8 mouse cellular contexts compared by ENCODE assay signal in the genomic region with DNA sequence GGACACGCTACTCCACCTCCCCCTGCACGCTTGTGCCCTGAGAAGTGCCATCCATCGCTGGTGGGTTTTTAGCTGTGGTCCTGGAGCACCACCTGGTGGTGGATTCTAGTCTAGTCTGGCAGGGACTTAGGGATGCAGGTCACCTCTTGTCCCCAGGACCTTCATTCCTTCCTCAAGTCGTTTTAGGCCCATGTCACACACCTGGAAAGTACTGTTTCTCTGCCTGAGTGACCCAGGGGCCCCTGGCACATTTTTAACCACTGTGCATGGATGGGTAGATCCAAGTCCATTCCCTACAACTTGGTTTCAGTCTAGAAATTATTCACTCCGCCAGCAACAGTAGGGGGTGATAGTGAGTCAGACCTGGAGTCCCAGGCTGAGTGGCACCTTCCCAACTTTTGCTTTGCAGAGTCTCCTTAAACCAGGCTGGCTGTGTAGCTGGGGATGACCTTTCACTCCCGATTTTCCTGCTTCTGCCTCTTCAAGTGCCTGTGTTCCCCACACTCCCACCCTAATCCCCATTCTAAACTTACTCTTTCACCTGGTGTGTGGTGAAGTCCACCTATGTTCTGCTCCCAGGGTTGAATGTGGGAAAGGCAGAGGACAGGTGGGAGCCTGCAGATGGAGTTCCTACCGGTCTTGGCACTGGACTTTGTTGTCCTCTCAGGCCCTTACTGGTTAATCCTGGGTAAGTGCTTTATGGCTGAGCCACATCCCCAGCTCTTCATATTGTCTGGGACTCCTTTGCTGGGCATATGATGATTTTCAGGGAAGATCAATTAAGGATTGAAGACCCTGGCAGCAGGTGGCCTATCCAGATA. TPM values are rescaled to one million over a fixed set of nuclear protein-coding genes. Genes with fewer than 3 reads are reported as not detected.
DNase-seq lines count a peak whose midpoint lies in the region; ATAC-seq and TF ChIP-seq lines count a peak whose summit lies in the region.

No protein-coding gene starts in this region.

- H3K9me3 ChIP-seq in hindbrain, postnatal 0 days (ENCODE audit: low read length) = no peaks in the 10 kb centered on the region

- peak; percentile 96 for TF ChIP-seq CTCF in hindbrain, postnatal 0 days (IDR thresholded peaks at IDR 0.05; ENCODE audit: low read depth)

- no peak overlapping the region for H3K4me2 ChIP-seq in hindbrain, postnatal 0 days (ENCODE audit: low read depth, low read length)

- 12% methylated on average over 7 of the region's 7 CpGs for WGBS in hindbrain, postnatal 0 days

- no peak overlapping the region for H3K4me3 ChIP-seq in hindbrain, postnatal 0 days (ENCODE audit: low read length)

- peak; percentile 52 for DNase-seq in WW6 (ENCODE audit: low read depth, low spot score)
- DNase-seq in cerebellum, adult 9-10 months = peak; percentile 94
- peak; percentile 60 to 81 for DNase-seq in frontal cortex, postnatal 10 days (ENCODE audit: low spot score in 2 of 2)
- peak; percentile 91 for DNase-seq in hindbrain, postnatal 0 days (ENCODE audit: low spot score)
- peak; percentile 85 to 88 for DNase-seq in left cerebral cortex, adult 18-20 months (ENCODE audit: low spot score in 2 of 2)
- peak; percentile 72 to 85 for DNase-seq in lung, postnatal 4 days
- DNase-seq in right cerebral cortex, adult 2 months (ENCODE audit: low spot score in 2 of 2) = peak; percentile 86 to 89

- peaks cover 30% of the 10 kb centered on the region for H3K36me3 ChIP-seq in hindbrain, postnatal 0 days (ENCODE audit: insufficient read depth, low read length)

- peak; percentile 81 for ATAC-seq in hindbrain, postnatal 0 days
- ATAC-seq in erythroid progenitor cell, adult 5-6 weeks (replicated peaks; ENCODE audit: low FRiP score, poor library complexity, severe bottlenecking) = no peak

- no peaks in the 10 kb centered on the region for H3K27me3 ChIP-seq in hindbrain, postnatal 0 days (ENCODE audit: insufficient read depth, low read length)

- H3K9ac ChIP-seq in hindbrain, postnatal 0 days (replicated peaks; ENCODE audit: low read length) = no peak overlapping the region; the same call in 1 of the 2 replicates

- no peaks in the 10 kb centered on the region for H3K4me1 ChIP-seq in hindbrain, postnatal 0 days (ENCODE audit: insufficient read depth, low read length)

- peak overlapping the region; percentile 45; the same call in 1 of the 2 replicates for H3K27ac ChIP-seq in hindbrain, postnatal 0 days

RNA-seq across cellular contexts. Expression of gene Ccdc8, which starts 10.1 kb away (rescaled TPM):
- total RNA-seq in hindbrain, postnatal 0 days (2014; rRNA removed) = 6.0 and 7.1 TPM in 2 replicates
- 3.0 and 3.6 TPM in 2 replicates for polyA plus RNA-seq in hindbrain, postnatal 0 days (2015; fragmentation: Nextera tagmentation; extraction: Ambion mirVana)
- 1 to 10 TPM; 2.1 to 2.6 TPM for total RNA-seq in left cerebral cortex, adult 18-20 months (2021)
- total RNA-seq in erythroid progenitor cell, adult 5-6 weeks (2015; ENCODE audit: low replicate concordance) = not detected in 2 replicates
- total RNA-seq in erythroid progenitor cell, adult 5-6 weeks (2017; ENCODE audit: low replicate concordance) = not detected in 2 replicates

RNA-seq across cellular contexts. Expression of gene Gm42372, which starts 19.7 kb away (rescaled TPM):
- 36.9 and 41.7 TPM in 2 replicates for total RNA-seq in hindbrain, postnatal 0 days (2014; rRNA removed)
- polyA plus RNA-seq in hindbrain, postnatal 0 days (2015; fragmentation: Nextera tagmentation; extraction: Ambion mirVana) = 8.2 and 8.9 TPM in 2 replicates
- 10 to 100 TPM; 61.0 to 65.7 TPM for total RNA-seq in left cerebral cortex, adult 18-20 months (2021)
- 0.72 TPM in 1 of 2 replicates, not detected in the other for total RNA-seq in erythroid progenitor cell, adult 5-6 weeks (2015; ENCODE audit: low replicate concordance)
- 0.13 and 0.53 TPM in 2 replicates for total RNA-seq in erythroid progenitor cell, adult 5-6 weeks (2017; ENCODE audit: low replicate concordance)

RNA-seq across cellular contexts. Expression of gene Ppp5c, which starts 25.1 kb away (rescaled TPM):
- 68.9 and 86.0 TPM in 2 replicates for total RNA-seq in hindbrain, postnatal 0 days (2014; rRNA removed)
- polyA plus RNA-seq in hindbrain, postnatal 0 days (2015; fragmentation: Nextera tagmentation; extraction: Ambion mirVana) = 140 and 143 TPM in 2 replicates
- total RNA-seq in left cerebral cortex, adult 18-20 months (2021) = 100 to 1,000 TPM; 147 to 181 TPM
- total RNA-seq in erythroid progenitor cell, adult 5-6 weeks (2015; ENCODE audit: low replicate concordance) = 22.6 and 26.3 TPM in 2 replicates
- total RNA-seq in erythroid progenitor cell, adult 5-6 weeks (2017; ENCODE audit: low replicate concordance) = 20.7 and 20.9 TPM in 2 replicates

RNA-seq across cellular contexts. Expression of gene Pnmal1, which starts 43.1 kb away (rescaled TPM):
- total RNA-seq in hindbrain, postnatal 0 days (2014; rRNA removed) = 22.7 and 24.3 TPM in 2 replicates
- polyA plus RNA-seq in hindbrain, postnatal 0 days (2015; fragmentation: Nextera tagmentation; extraction: Ambion mirVana) = 40.9 and 41.2 TPM in 2 replicates
- 100 to 1,000 TPM; 112 to 119 TPM for total RNA-seq in left cerebral cortex, adult 18-20 months (2021)
- not detected in 2 replicates for total RNA-seq in erythroid progenitor cell, adult 5-6 weeks (2015; ENCODE audit: low replicate concordance)
- total RNA-seq in erythroid progenitor cell, adult 5-6 weeks (2017; ENCODE audit: low replicate concordance) = not detected in 2 replicates

RNA-seq across cellular contexts. Expression of gene Pnmal2, which starts 58.1 kb away (rescaled TPM):
- total RNA-seq in hindbrain, postnatal 0 days (2014; rRNA removed) = 106 and 118 TPM in 2 replicates
- polyA plus RNA-seq in hindbrain, postnatal 0 days (2015; fragmentation: Nextera tagmentation; extraction: Ambion mirVana) = 138 and 139 TPM in 2 replicates
- 100 to 1,000 TPM; 291 to 326 TPM for total RNA-seq in left cerebral cortex, adult 18-20 months (2021)
- total RNA-seq in erythroid progenitor cell, adult 5-6 weeks (2015; ENCODE audit: low replicate concordance) = not detected in 2 replicates
- total RNA-seq in erythroid progenitor cell, adult 5-6 weeks (2017; ENCODE audit: low replicate concordance) = not detected in 2 replicates

Comparison
In these comparisons a context has a peak if more than half of its experiments do, and no peak if none do; other contexts are left out.
1. RNA of gene Gm42372, which starts 19.7 kb away (total RNA-seq): 61.0 to 65.7 TPM in left cerebral cortex, adult 18-20 months and 36.9 to 41.7 TPM in hindbrain, postnatal 0 days; 0.13 to 0.72 TPM in erythroid progenitor cell, adult 5-6 weeks; every median in the first group is over 10 times any median in the second.
2. Peak in every context shown above with its lines, with median percentiles within 50 percentile points of each other: DNase-seq.